Mouse (Mus musculus): Measurements from ENCODE around the gene Tmem209. TPM values are rescaled to one million over a fixed set of nuclear protein-coding genes. Genes with fewer than 3 reads are reported as not detected.

Tmem209 gene
- polyA plus RNA-seq, 1 experiment from 2014 or later = 30.3 TPM

- H3K27ac ChIP-seq (replicated peaks) = peak overlapping the region; percentile 64
- H3K4me1 ChIP-seq (replicated peaks) = peaks cover 19% of the 10 kb centered on the region
- H3K27me3 ChIP-seq = no peaks in the 10 kb centered on the region
- H3K4me2 ChIP-seq = peak overlapping the region; percentile 48
- peak overlapping the region; percentile 5; the same call in 1 of the 2 replicates for H3K9ac ChIP-seq
- H3K9me3 ChIP-seq = no peaks in the 10 kb centered on the region
- no peaks in the 10 kb centered on the region for H3K36me3 ChIP-seq
- peak; percentile 51; the same call in 1 of the 2 replicates for ATAC-seq (ENCODE audit: low FRiP score, low read depth)
- WGBS = 12% methylated on average over 19 of the region's 19 CpGs
- no peak overlapping the region for H3K4me3 ChIP-seq
These were observed 17.3 kb upstream of the Tmem209 start for GRCm38 (mm10) chr6:30526586-30527515.

GRCm38 (mm10) chr6:30525456-30526332 is 16.1 kb upstream of the Tmem209 start:
- 56% methylated on average over 7 of the region's 7 CpGs for WGBS
- Histone ChIP-seq H3K9ac (no peak overlapping the region), H3K4me1 (replicated peaks) (peaks cover 19% of the 10 kb centered on the region), H3K36me3 (no peaks in the 10 kb centered on the region), H3K27ac (replicated peaks) (0 out of 2 replicates have a peak overlapping the region, but pooled peaks have one; percentile 4), H3K4me2 (no peak overlapping the region), H3K4me3 (no peak overlapping the region), H3K9me3 (no peaks in the 10 kb centered on the region), H3K27me3 (no peaks in the 10 kb centered on the region)
- no peak for ATAC-seq (ENCODE audit: low FRiP score, low read depth)

- no peak for ATAC-seq (ENCODE audit: low FRiP score, low read depth)
- Histone ChIP-seq H3K27me3 (no peaks in the 10 kb centered on the region), H3K9me3 (no peaks in the 10 kb centered on the region), H3K4me3 (no peak overlapping the region), H3K36me3 (no peaks in the 10 kb centered on the region), H3K4me1 (replicated peaks) (no peaks in the 10 kb centered on the region), H3K27ac (replicated peaks) (no peak overlapping the region), H3K9ac (no peak overlapping the region), H3K4me2 (no peak overlapping the region)
- 67% methylated on average over 11 of the region's 11 CpGs for WGBS
These were observed 10.8 kb upstream of the Tmem209 start for GRCm38 (mm10) chr6:30520400-30520799.

- Histone ChIP-seq H3K36me3 (no peaks in the 10 kb centered on the region), H3K27ac (replicated peaks) (no peak overlapping the region), H3K4me3 (no peak overlapping the region), H3K4me1 (replicated peaks) (peaks cover 6% of the 10 kb centered on the region), H3K27me3 (no peaks in the 10 kb centered on the region), H3K9me3 (no peaks in the 10 kb centered on the region), H3K9ac (no peak overlapping the region), H3K4me2 (no peak overlapping the region)
- 45% methylated on average over 9 of the region's 9 CpGs for WGBS
- no peak for ATAC-seq (ENCODE audit: low FRiP score, low read depth)
These were observed 4.7 kb upstream of the Tmem209 start for GRCm38 (mm10) chr6:30514242-30514641.

- 63% methylated on average over 5 of the region's 5 CpGs for WGBS
- peak overlapping the region; percentile 86 for H3K4me2 ChIP-seq
- peak overlapping the region; percentile 96 for H3K27ac ChIP-seq (replicated peaks)
- no peak for ATAC-seq (ENCODE audit: low FRiP score, low read depth)
- H3K36me3 ChIP-seq = peaks cover 6% of the 10 kb centered on the region; the same call in 1 of the 2 replicates
- no peaks in the 10 kb centered on the region for H3K9me3 ChIP-seq
- H3K9ac ChIP-seq = peak overlapping the region; percentile 52
- peaks cover 9% of the 10 kb centered on the region for H3K4me1 ChIP-seq (replicated peaks)
- no peaks in the 10 kb centered on the region for H3K27me3 ChIP-seq
- H3K4me3 ChIP-seq = peak overlapping the region; percentile 73
These were observed 708 bp upstream of the Tmem209 start for GRCm38 (mm10) chr6:30510291-30510690.

- 8% methylated on average over 2 of the region's 2 CpGs for WGBS
- Histone ChIP-seq H3K4me1 (replicated peaks) (peaks cover 9% of the 10 kb centered on the region), H3K9ac (peak overlapping the region; percentile 85), H3K4me3 (peak overlapping the region; percentile 73), H3K27ac (replicated peaks) (peak overlapping the region; percentile 96), H3K9me3 (no peaks in the 10 kb centered on the region), H3K4me2 (peak overlapping the region; percentile 86), H3K27me3 (no peaks in the 10 kb centered on the region), H3K36me3 (peaks cover 13% of the 10 kb centered on the region)
- ATAC-seq (ENCODE audit: low FRiP score, low read depth) = no peak
These were observed 759 bp downstream of the Tmem209 start for GRCm38 (mm10) chr6:30508824-30509223.

GRCm38 (mm10) chr6:30499049-30499448 is 10.5 kb downstream of the Tmem209 start:
- 87% methylated on average over 3 of the region's 3 CpGs for WGBS
- Histone ChIP-seq H3K9me3 (no peaks in the 10 kb centered on the region), H3K4me2 (no peak overlapping the region), H3K27me3 (no peaks in the 10 kb centered on the region), H3K9ac (no peak overlapping the region), H3K36me3 (peaks cover 16% of the 10 kb centered on the region), H3K4me1 (replicated peaks) (no peaks in the 10 kb centered on the region), H3K27ac (replicated peaks) (no peak overlapping the region), H3K4me3 (no peak overlapping the region)
- no peak for ATAC-seq (ENCODE audit: low FRiP score, low read depth)

GRCm38 (mm10) chr6:30486504-30486903 is 23.1 kb downstream of the Tmem209 start:
- H3K4me3 ChIP-seq = no peak overlapping the region
- H3K4me1 ChIP-seq (replicated peaks) = no peaks in the 10 kb centered on the region
- peaks cover 36% of the 10 kb centered on the region for H3K36me3 ChIP-seq
- WGBS = 89% methylated on average over 6 of the region's 6 CpGs
- no peaks in the 10 kb centered on the region for H3K27me3 ChIP-seq
- no peak overlapping the region for H3K9ac ChIP-seq
- H3K9me3 ChIP-seq = no peaks in the 10 kb centered on the region
- no peak overlapping the region for H3K4me2 ChIP-seq
- no peak for ATAC-seq (ENCODE audit: low FRiP score, low read depth)
- H3K27ac ChIP-seq (replicated peaks) = no peak overlapping the region

GRCm38 (mm10) chr6:30482908-30483307 is 26.7 kb downstream of the Tmem209 start:
- no peak overlapping the region for H3K4me3 ChIP-seq
- peaks cover 30% of the 10 kb centered on the region for H3K36me3 ChIP-seq
- no peaks in the 10 kb centered on the region for H3K27me3 ChIP-seq
- no peak overlapping the region for H3K4me2 ChIP-seq
- no peaks in the 10 kb centered on the region for H3K9me3 ChIP-seq
- no peak overlapping the region for H3K9ac ChIP-seq
- no peak overlapping the region for H3K27ac ChIP-seq (replicated peaks)
- H3K4me1 ChIP-seq (replicated peaks) = peaks cover 6% of the 10 kb centered on the region; the same call in 1 of the 2 replicates
- ATAC-seq (ENCODE audit: low FRiP score, low read depth) = no peak
- 82% methylated on average over 2 of the region's 2 CpGs for WGBS

- Histone ChIP-seq H3K9ac (no peak overlapping the region), H3K27ac (replicated peaks) (no peak overlapping the region), H3K36me3 (peaks cover 14% of the 10 kb centered on the region), H3K9me3 (no peaks in the 10 kb centered on the region), H3K4me2 (no peak overlapping the region), H3K4me1 (replicated peaks) (peaks cover 6% of the 10 kb centered on the region; the same call in 1 of the 2 replicates), H3K27me3 (no peaks in the 10 kb centered on the region), H3K4me3 (no peak overlapping the region)
- no peak for ATAC-seq (ENCODE audit: low FRiP score, low read depth)
- 94% methylated on average over 3 of the region's 3 CpGs for WGBS
These were observed 30.2 kb downstream of the Tmem209 start for GRCm38 (mm10) chr6:30479418-30479817.

GRCm38 (mm10) chr6:30477784-30478183 is 31.8 kb downstream of the Tmem209 start:
- Histone ChIP-seq H3K36me3 (peaks cover 9% of the 10 kb centered on the region; the same call in 1 of the 2 replicates), H3K4me1 (replicated peaks) (peaks cover 6% of the 10 kb centered on the region; the same call in 1 of the 2 replicates), H3K27ac (replicated peaks) (no peak overlapping the region), H3K4me3 (no peak overlapping the region), H3K4me2 (no peak overlapping the region), H3K9ac (no peak overlapping the region), H3K27me3 (no peaks in the 10 kb centered on the region), H3K9me3 (no peaks in the 10 kb centered on the region)
- no peak for ATAC-seq (ENCODE audit: low FRiP score, low read depth)
- WGBS = 89% methylated on average over 6 of the region's 6 CpGs

Data from hindbrain, embryonic 15.5 days (tissue).